Mouse (Mus musculus): ENCODE measurements at regions not wholly inside any gene's neighbourhood (a gene's known extent, or its start where the extent isn't known, plus 50 kb on each side); places are given as distances from the start of the nearest gene placed in this dataset.

GRCm38 (mm10) chr8:92260056-92260455, 97.4 kb upstream of the Irx5 start:
- TF ChIP-seq EP300 (IDR thresholded peaks at IDR 0.05; ENCODE audit: insufficient read depth, low read depth, low read length) (no peak), CTCF (IDR thresholded peaks at IDR 0.05) (no peak)
